Mouse (Mus musculus): ENCODE measurements at regions not wholly inside any gene's neighbourhood (a gene's known extent, or its start where the extent isn't known, plus 50 kb on each side); places are given as distances from the start of the nearest gene placed in this dataset.

GRCm38 (mm10) chr6:101048836-101049361, 215.5 kb downstream of the Ppp4r2 start:
- TF ChIP-seq CTCF (IDR thresholded peaks at IDR 0.05; ENCODE audit: low read depth) = no peak
- Histone ChIP-seq H3K4me2 (ENCODE audit: low read depth, low read length) (no peak overlapping the region), H3K27me3 (ENCODE audit: control insufficient read depth, insufficient read depth, low read length) (no peaks in the 10 kb centered on the region), H3K4me3 (ENCODE audit: low read depth, low read length) (no peak overlapping the region), H3K9me3 (replicated peaks; ENCODE audit: control insufficient read depth, low read length) (no peaks in the 10 kb centered on the region), H3K27ac (ENCODE audit: low read depth) (no peak overlapping the region), H3K9ac (replicated peaks; ENCODE audit: low read depth, low read length) (no peak overlapping the region), H3K4me1 (ENCODE audit: control insufficient read depth, insufficient read depth) (no peaks in the 10 kb centered on the region), H3K36me3 (replicated peaks; ENCODE audit: control insufficient read depth, insufficient read depth, low read length) (no peaks in the 10 kb centered on the region)
- ATAC-seq (ENCODE audit: insufficient read depth, low read depth) = no peak
- DNase-seq (ENCODE audit: low spot score) = no peak
- WGBS = 73% methylated on average over 15 of the region's 15 CpGs

GRCm38 (mm10) chr6:101054880-101055279, 221.5 kb downstream of the Ppp4r2 start:
- Histone ChIP-seq H3K36me3 (replicated peaks; ENCODE audit: control insufficient read depth, insufficient read depth, low read length) (no peaks in the 10 kb centered on the region), H3K27ac (ENCODE audit: low read depth) (no peak overlapping the region), H3K4me2 (ENCODE audit: low read depth, low read length) (no peak overlapping the region), H3K27me3 (ENCODE audit: control insufficient read depth, insufficient read depth, low read length) (no peaks in the 10 kb centered on the region), H3K9me3 (replicated peaks; ENCODE audit: control insufficient read depth, low read length) (no peaks in the 10 kb centered on the region), H3K4me1 (ENCODE audit: control insufficient read depth, insufficient read depth) (no peaks in the 10 kb centered on the region), H3K9ac (replicated peaks; ENCODE audit: low read depth, low read length) (no peak overlapping the region), H3K4me3 (ENCODE audit: low read depth, low read length) (no peak overlapping the region)
- no peak for DNase-seq (ENCODE audit: low spot score)
- TF ChIP-seq EP300 (IDR thresholded peaks at IDR 0.05; ENCODE audit: low read depth) (no peak), CTCF (IDR thresholded peaks at IDR 0.05; ENCODE audit: low read depth) (no peak)
- ATAC-seq (ENCODE audit: insufficient read depth, low read depth) = no peak
- WGBS = 43% methylated on average over 7 of the region's 7 CpGs

- WGBS = 88% methylated on average over 13 of the region's 13 CpGs
- ATAC-seq (ENCODE audit: insufficient read depth, low read depth) = no peak
- H3K9me3 ChIP-seq (replicated peaks; ENCODE audit: control insufficient read depth, low read length) = no peaks in the 10 kb centered on the region
- H3K4me3 ChIP-seq (ENCODE audit: low read depth, low read length) = no peak overlapping the region
- H3K9ac ChIP-seq (replicated peaks; ENCODE audit: low read depth, low read length) = no peak overlapping the region
- H3K27me3 ChIP-seq (ENCODE audit: control insufficient read depth, insufficient read depth, low read length) = no peaks in the 10 kb centered on the region
- no peaks in the 10 kb centered on the region for H3K4me1 ChIP-seq (ENCODE audit: control insufficient read depth, insufficient read depth)
- TF ChIP-seq EP300 (IDR thresholded peaks at IDR 0.05; ENCODE audit: low read depth) (no peak), CTCF (IDR thresholded peaks at IDR 0.05; ENCODE audit: low read depth) (no peak)
- H3K27ac ChIP-seq (ENCODE audit: low read depth) = no peak overlapping the region
- H3K4me2 ChIP-seq (ENCODE audit: low read depth, low read length) = no peak overlapping the region
- DNase-seq (ENCODE audit: low spot score) = no peak
- no peaks in the 10 kb centered on the region for H3K36me3 ChIP-seq (replicated peaks; ENCODE audit: control insufficient read depth, insufficient read depth, low read length)
Measured at GRCm38 (mm10) chr6:101056318-101056717, 222.9 kb downstream of the Ppp4r2 start.

- Histone ChIP-seq H3K9me3 (replicated peaks; ENCODE audit: control insufficient read depth, low read length) (no peaks in the 10 kb centered on the region), H3K27me3 (ENCODE audit: control insufficient read depth, insufficient read depth, low read length) (no peaks in the 10 kb centered on the region), H3K36me3 (replicated peaks; ENCODE audit: control insufficient read depth, insufficient read depth, low read length) (no peaks in the 10 kb centered on the region), H3K4me2 (ENCODE audit: low read depth, low read length) (no peak overlapping the region), H3K9ac (replicated peaks; ENCODE audit: low read depth, low read length) (no peak overlapping the region), H3K27ac (ENCODE audit: low read depth) (no peak overlapping the region), H3K4me1 (ENCODE audit: control insufficient read depth, insufficient read depth) (no peaks in the 10 kb centered on the region), H3K4me3 (ENCODE audit: low read depth, low read length) (no peak overlapping the region)
- no peak for ATAC-seq (ENCODE audit: insufficient read depth, low read depth)
- TF ChIP-seq CTCF (IDR thresholded peaks at IDR 0.05; ENCODE audit: low read depth) = no peak
- TF ChIP-seq EP300 (IDR thresholded peaks at IDR 0.05; ENCODE audit: low read depth) = no peak
- no peak for DNase-seq (ENCODE audit: low spot score)
- 83% methylated on average over 8 of the region's 8 CpGs for WGBS
Measured at GRCm38 (mm10) chr6:101059058-101059457, 225.6 kb downstream of the Ppp4r2 start.

GRCm38 (mm10) chr6:101062186-101062585, 228.8 kb downstream of the Ppp4r2 start:
- no peak for TF ChIP-seq EP300 (IDR thresholded peaks at IDR 0.05; ENCODE audit: low read depth)
- TF ChIP-seq CTCF (IDR thresholded peaks at IDR 0.05; ENCODE audit: low read depth) = no peak
- no peak for DNase-seq (ENCODE audit: low spot score)
- Histone ChIP-seq H3K9ac (replicated peaks; ENCODE audit: low read depth, low read length) (no peak overlapping the region), H3K36me3 (replicated peaks; ENCODE audit: control insufficient read depth, insufficient read depth, low read length) (no peaks in the 10 kb centered on the region), H3K4me3 (ENCODE audit: low read depth, low read length) (no peak overlapping the region), H3K4me2 (ENCODE audit: low read depth, low read length) (no peak overlapping the region), H3K27me3 (ENCODE audit: control insufficient read depth, insufficient read depth, low read length) (no peaks in the 10 kb centered on the region), H3K9me3 (replicated peaks; ENCODE audit: control insufficient read depth, low read length) (no peaks in the 10 kb centered on the region), H3K27ac (ENCODE audit: low read depth) (no peak overlapping the region), H3K4me1 (ENCODE audit: control insufficient read depth, insufficient read depth) (no peaks in the 10 kb centered on the region)
- 83% methylated on average over 14 of the region's 14 CpGs for WGBS
- ATAC-seq (ENCODE audit: insufficient read depth, low read depth) = no peak

- DNase-seq (ENCODE audit: low spot score) (no peak), ATAC-seq (ENCODE audit: insufficient read depth, low read depth) (no peak)
- Histone ChIP-seq H3K36me3 (replicated peaks; ENCODE audit: control insufficient read depth, insufficient read depth, low read length) (no peaks in the 10 kb centered on the region), H3K4me3 (ENCODE audit: low read depth, low read length) (no peak overlapping the region), H3K9ac (replicated peaks; ENCODE audit: low read depth, low read length) (no peak overlapping the region), H3K27ac (ENCODE audit: low read depth) (no peak overlapping the region), H3K9me3 (replicated peaks; ENCODE audit: control insufficient read depth, low read length) (no peaks in the 10 kb centered on the region), H3K27me3 (ENCODE audit: control insufficient read depth, insufficient read depth, low read length) (no peaks in the 10 kb centered on the region), H3K4me1 (ENCODE audit: control insufficient read depth, insufficient read depth) (no peaks in the 10 kb centered on the region), H3K4me2 (ENCODE audit: low read depth, low read length) (no peak overlapping the region)
- WGBS = 83% methylated on average over 8 of the region's 8 CpGs
- TF ChIP-seq CTCF (IDR thresholded peaks at IDR 0.05; ENCODE audit: low read depth) (no peak), EP300 (IDR thresholded peaks at IDR 0.05; ENCODE audit: low read depth) (no peak)
Measured at GRCm38 (mm10) chr6:101075753-101076516, 242.5 kb downstream of the Ppp4r2 start.
